Mouse (Mus musculus) heart, embryonic 10.5 days (tissue): ENCODE results near the gene Lypd3. TPM values are rescaled to one million over a fixed set of nuclear protein-coding genes. Genes with fewer than 3 reads are reported as not detected.
A peak's percentile ranks its signal among the peaks of the same experiment; 100 is the strongest.

Experiments
- DNase-seq: peaks from one replicate; pipeline ENCODE4 v3.0.0-alpha.2; 2017; ENCODE audit warnings: low spot score
- H3K27ac ChIP-seq: fragments of 300-500 bp; sonication (generic); 2 replicates; pipeline ENCODE4 v1.5.1; 2016; ENCODE audit warnings: mild to moderate bottlenecking
- H3K27me3 ChIP-seq: fragments of 300-500 bp; sonication (generic); 2 replicates; pipeline ENCODE4 v1.6.1; 2016; ENCODE audit warnings: mild to moderate bottlenecking; ENCODE audit not compliant: poor library complexity, insufficient read depth, severe bottlenecking
- H3K36me3 ChIP-seq: fragments of 300-500 bp; sonication (generic); 2 replicates; pipeline ENCODE4 v1.6.1; 2016; ENCODE audit warnings: mild to moderate bottlenecking, moderate library complexity
- H3K4me1 ChIP-seq: fragments of 300-500 bp; sonication (generic); 2 replicates; pipeline ENCODE4 v1.6.1; 2016; ENCODE audit warnings: mild to moderate bottlenecking
- H3K4me3 ChIP-seq: fragments of 300-500 bp; sonication (generic); 2 replicates; pipeline ENCODE4 v1.5.1; 2016; ENCODE audit warnings: mild to moderate bottlenecking, moderate library complexity
- H3K9me3 ChIP-seq: fragments of 300-500 bp; sonication (generic); 2 replicates; pipeline ENCODE4 v1.6.1; 2016; ENCODE audit warnings: mild to moderate bottlenecking, moderate library complexity
- WGBS: fragments of 180-500 bp; shearing (Covaris S2); methylation state at CpG from one replicate; pipeline ENCODE4 v1.1.7; 2016; 5-methylcytosine and 5-hydroxymethylcytosine counted together
- polyA plus RNA-seq: library from polyadenylated mRNA; unstranded; fragments of >200 nt; fragmentation: Nextera tagmentation; extraction: Ambion mirVana; gene quantifications from 2 replicates; pipeline ENCODE4 v1.2.1, GENCODE M21; 2016

Gene Lypd3
- polyA plus RNA-seq: 0.18 and 0.22 TPM in 2 replicates

DNA sequence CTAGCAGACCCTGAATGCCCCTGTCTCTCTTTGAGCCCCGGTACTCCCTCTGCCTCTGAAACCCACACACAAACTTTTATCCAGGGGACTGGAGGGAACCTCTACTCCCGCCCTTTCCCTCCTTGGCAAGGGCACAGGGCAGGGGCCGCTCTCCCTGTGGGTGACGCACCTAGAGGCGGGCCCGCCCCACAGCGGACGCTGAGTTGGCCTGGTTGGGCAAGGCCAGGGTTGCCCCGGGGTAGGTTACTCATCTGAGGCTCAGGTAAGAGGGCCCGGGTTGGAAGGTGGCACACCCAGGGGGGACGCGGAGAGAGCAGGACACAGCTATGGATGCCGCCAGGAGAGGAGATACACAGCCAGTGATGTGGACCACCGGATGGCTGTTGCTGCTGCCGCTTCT is at the start of gene Lypd3:
Lypd3 (plus strand) TSS at position 287 of the 400 bp plus-strand sequence.
- no peak for DNase-seq
- Histone ChIP-seq H3K9me3 (no peaks in the 10 kb centered on the region), H3K36me3 (no peaks in the 10 kb centered on the region), H3K4me3 (peak within 1 kb of the TSS; percentile 13), H3K27ac (no peak within 1 kb of the TSS), H3K4me1 (peaks cover 14% of the 10 kb centered on the region), H3K27me3 (peaks cover 71% of the 10 kb centered on the region)
- WGBS: 17% methylated on average over 15 of the region's 15 CpGs

DNA sequence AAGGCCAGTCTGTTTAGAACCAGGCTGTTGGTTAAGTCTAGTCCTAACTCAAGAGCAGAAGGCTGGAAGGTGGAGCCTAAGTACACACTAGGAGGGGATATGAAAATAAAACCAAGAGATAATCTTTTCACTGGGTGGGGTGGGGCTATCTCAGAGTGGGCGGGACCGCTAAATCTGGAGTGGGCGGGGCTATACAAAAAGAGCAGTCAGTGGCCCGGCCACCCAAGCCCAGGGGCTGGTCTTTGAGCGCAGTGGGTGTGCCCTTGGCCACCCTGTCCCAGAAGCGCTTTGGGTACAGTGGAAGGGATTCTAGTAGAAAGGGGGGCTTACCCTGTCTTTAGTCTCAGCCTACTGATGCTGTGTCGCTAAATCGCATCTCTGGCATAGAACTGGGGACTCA is 49.5 kb upstream of the Lypd3 start:
- peaks cover 49% of the 10 kb centered on the region for H3K27me3 ChIP-seq
- no peaks in the 10 kb centered on the region for H3K9me3 ChIP-seq
- no peak for DNase-seq
- WGBS: 8% methylated on average over 8 of the region's 8 CpGs
- peaks cover 10% of the 10 kb centered on the region for H3K4me1 ChIP-seq
- peak overlapping the region; percentile 60 for H3K4me3 ChIP-seq
- H3K27ac ChIP-seq: no peak overlapping the region
- no peaks in the 10 kb centered on the region for H3K36me3 ChIP-seq

DNA sequence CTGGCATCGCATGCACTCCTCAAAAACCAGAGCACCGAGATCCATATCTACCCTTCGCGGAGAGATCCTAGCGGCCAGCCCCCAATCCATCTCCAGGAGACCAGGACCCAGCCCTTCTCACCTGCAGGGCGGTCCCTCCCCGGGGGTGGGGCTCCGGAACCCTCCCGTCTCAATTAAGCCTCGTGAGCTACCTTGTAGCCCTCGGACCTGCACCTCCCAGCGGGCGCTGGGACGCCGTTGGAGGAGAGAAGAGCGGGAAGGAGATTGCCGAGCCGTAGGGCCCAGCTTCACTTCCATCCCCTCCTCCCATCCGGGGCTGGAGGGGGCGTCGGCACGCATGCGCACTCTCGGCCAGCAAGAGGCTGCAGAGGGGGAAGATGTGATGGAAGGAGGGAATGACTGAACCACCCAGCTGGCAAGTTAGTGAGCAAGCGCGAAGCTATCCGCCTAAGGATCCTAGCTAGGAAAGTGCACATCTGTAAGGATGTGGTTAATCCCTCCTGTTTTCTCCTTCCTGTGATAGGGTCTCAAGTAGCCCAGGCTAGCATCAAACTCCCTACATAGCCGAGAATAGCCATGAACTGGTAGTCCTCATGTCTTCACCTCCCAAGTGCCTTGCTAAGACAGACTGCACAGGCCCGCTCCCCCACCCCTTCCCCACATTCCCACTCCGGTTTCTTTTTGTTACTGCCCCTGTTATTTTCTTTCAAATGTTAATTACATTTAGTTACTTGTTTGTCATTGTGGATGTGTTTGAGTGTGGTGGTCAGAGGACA is 48.8 kb upstream of the Lypd3 start, which contains the start of the genes Ethe1 and Zfp575:
Ethe1 (plus strand) TSS at position 214 of the 776 bp plus-strand sequence.
Zfp575 (minus strand) TSS at position 312 of the 776 bp plus-strand sequence.
- Histone ChIP-seq H3K36me3 (no peaks in the 10 kb centered on the region), H3K27ac (peak within 1 kb of the TSS; percentile 72; the same call in 1 of the 2 replicates), H3K27me3 (peaks cover 49% of the 10 kb centered on the region), H3K9me3 (no peaks in the 10 kb centered on the region), H3K4me1 (peaks cover 10% of the 10 kb centered on the region), H3K4me3 (peak within 1 kb of the TSS; percentile 60)
- DNase-seq: peak; percentile 85
- WGBS: 8% methylated on average over 30 of the region's 30 CpGs

DNA sequence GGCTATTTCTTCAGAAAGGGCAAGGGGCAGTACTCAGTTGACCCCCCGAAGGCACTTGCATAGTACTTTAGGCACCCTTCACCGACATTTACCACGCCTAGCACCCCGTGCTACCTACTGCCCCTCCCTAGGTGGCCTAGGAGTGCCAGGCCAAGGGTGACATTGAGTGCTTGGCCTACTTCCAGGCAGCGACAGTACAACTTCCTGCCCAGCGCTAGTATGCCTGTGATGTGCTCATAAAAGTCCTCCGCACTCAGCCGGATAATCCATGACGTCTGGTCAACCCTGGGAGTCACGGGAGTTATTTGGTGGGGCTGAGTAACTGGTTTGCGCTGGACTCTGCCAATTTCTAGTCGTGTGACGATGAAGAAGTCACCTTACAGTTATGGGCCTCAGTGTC is 48.0 kb upstream of the Lypd3 start:
- no peaks in the 10 kb centered on the region for H3K9me3 ChIP-seq
- H3K4me1 ChIP-seq: peaks cover 10% of the 10 kb centered on the region
- H3K27ac ChIP-seq: no peak overlapping the region
- no peak for DNase-seq
- H3K4me3 ChIP-seq: no peak overlapping the region
- no peaks in the 10 kb centered on the region for H3K36me3 ChIP-seq
- WGBS: 81% methylated on average over 13 of the region's 13 CpGs
- peaks cover 49% of the 10 kb centered on the region for H3K27me3 ChIP-seq

DNA sequence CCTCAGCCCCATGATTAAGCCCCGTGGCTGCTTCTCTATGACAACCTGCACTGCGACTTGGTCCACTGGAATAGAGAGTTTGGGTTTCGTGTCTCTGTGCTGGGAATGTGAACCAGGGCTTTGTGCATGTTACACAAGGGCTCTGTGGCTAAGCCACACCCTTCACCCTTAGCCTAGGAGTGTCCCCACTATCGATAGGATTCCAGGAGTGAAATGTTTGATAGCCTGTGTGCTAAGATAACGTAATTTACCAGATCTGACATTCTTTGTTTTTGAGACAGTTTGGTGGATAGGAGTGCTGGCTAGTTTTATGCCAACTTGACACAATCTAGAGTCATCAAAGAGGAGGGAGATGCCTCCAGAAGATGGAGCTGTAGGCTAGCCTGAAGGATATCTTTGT is 44.6 kb upstream of the Lypd3 start:
- Histone ChIP-seq H3K27me3 (peaks cover 42% of the 10 kb centered on the region), H3K4me1 (peaks cover 22% of the 10 kb centered on the region), H3K4me3 (no peak overlapping the region), H3K36me3 (no peaks in the 10 kb centered on the region), H3K9me3 (no peaks in the 10 kb centered on the region), H3K27ac (no peak overlapping the region)
- DNase-seq: no peak
- WGBS: 59% methylated on average over 5 of the region's 5 CpGs

DNA sequence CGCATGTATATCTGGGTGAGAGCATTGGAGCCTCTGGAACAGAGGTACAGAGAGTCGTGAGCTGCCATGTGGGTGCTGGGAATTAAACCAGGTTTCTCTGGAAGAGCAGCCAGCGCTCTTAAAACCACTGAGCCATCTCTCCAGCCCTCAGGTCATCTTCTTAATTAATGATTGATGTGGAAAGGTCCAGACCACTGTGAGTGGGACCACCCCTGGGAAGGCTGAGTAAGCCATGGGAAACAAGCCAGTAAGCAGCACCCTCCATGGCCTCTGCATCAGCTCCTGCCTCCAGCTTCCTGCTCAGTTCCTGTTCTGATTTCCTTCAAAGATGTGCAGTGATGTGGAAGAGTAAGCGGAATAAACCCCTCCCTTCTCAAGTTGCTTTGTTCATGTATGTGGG is 44.2 kb upstream of the Lypd3 start:
- Histone ChIP-seq H3K36me3 (no peaks in the 10 kb centered on the region), H3K27me3 (peaks cover 38% of the 10 kb centered on the region), H3K27ac (no peak overlapping the region), H3K4me1 (peaks cover 18% of the 10 kb centered on the region), H3K9me3 (no peaks in the 10 kb centered on the region), H3K4me3 (no peak overlapping the region)
- 67% methylated on average over 4 of the region's 4 CpGs for WGBS
- DNase-seq: no peak

DNA sequence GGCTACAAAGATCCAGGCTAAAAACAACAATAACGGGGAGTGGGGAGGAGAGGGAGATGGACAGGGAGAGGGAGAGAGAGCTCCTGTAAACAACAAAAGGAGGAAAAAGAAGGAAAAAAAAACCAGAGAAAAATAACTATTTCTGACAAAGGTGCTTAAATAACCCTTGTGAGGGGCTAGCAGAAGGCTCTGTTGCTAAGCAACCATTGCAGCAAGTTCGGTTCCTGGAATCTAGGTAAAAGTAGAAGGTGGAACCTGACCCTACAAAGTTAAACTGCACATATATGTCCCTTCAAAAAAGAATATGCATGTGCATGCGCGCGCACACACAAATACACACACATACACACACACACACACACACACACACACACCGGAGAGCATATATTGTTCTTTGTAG is 43.6 kb upstream of the Lypd3 start:
- DNase-seq: no peak
- Histone ChIP-seq H3K27ac (no peak overlapping the region), H3K4me3 (no peak overlapping the region), H3K36me3 (no peaks in the 10 kb centered on the region), H3K4me1 (peaks cover 12% of the 10 kb centered on the region), H3K27me3 (peaks cover 32% of the 10 kb centered on the region), H3K9me3 (no peaks in the 10 kb centered on the region)
- 82% methylated on average over 6 of the region's 6 CpGs for WGBS

DNA sequence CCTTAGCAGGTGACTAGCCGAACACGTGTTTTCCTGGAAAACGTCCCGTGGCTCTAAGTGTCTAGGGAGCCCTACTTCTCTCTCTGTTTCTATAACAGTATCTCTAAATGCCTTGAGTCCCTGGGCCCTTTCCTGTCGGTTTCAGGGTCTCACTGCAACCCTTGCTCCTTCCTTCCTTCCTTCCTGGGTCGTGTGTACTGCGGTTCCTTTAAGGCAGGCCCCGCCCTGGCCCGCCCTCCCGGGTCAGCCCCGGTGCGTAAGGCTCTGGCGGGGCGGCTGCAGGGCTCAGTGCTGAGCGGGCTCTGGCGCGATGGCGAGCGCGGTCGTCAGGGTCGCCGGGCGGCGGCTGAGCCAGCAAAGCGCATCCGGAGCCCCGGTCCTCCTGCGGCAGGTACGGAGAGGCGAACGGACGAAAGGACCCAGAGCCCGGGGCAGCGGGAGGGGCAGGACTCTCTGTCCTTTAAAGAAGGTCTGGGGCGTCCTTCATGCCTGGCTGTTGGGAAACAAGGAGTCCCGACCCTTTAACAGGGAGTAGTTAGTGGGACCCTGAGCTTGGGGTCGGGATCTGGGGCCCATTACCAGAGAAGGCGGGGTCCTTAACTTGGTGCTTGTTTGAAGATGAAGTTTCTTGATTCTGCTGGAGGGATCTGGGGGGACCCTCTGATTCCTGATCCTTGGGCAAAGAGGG is 42.6 kb upstream of the Lypd3 start:
- peak overlapping the region; percentile 85 for H3K27ac ChIP-seq
- DNase-seq: peak; percentile 89
- H3K4me3 ChIP-seq: peak overlapping the region; percentile 71
- peaks cover 11% of the 10 kb centered on the region for H3K4me1 ChIP-seq
- WGBS: 2% methylated on average over 38 of the region's 39 CpGs
- H3K36me3 ChIP-seq: no peaks in the 10 kb centered on the region
- no peaks in the 10 kb centered on the region for H3K9me3 ChIP-seq
- peaks cover 26% of the 10 kb centered on the region for H3K27me3 ChIP-seq

DNA sequence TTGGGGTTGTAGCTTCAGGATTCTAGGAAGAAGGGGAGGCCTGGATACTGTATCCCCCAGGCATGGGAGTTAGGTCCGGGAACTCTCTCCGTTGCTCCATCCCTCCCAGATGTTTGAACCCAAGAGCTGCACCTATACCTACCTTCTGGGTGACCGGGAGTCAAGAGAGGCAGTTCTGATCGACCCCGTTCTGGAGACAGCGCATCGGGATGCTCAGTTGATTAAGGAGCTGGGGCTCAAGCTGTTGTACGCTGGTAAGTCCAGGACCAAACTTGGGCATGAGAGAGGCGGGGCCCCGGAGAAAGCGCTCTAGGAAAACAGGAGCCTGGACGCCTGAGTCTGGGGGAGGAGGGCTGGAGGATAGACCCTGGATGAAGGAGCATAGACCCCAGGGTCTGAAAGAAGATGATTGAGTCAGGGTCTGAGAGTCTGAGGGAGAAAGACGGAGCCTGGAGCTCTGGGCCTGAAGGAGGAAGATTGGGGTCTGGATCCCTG is 42.0 kb upstream of the Lypd3 start:
- Histone ChIP-seq H3K36me3 (no peaks in the 10 kb centered on the region), H3K4me1 (peaks cover 11% of the 10 kb centered on the region), H3K27ac (peak overlapping the region; percentile 85; the same call in 1 of the 2 replicates), H3K27me3 (peaks cover 26% of the 10 kb centered on the region), H3K9me3 (no peaks in the 10 kb centered on the region), H3K4me3 (peak overlapping the region; percentile 71)
- DNase-seq: no peak
- 1% methylated on average over 13 of the region's 13 CpGs for WGBS

DNA sequence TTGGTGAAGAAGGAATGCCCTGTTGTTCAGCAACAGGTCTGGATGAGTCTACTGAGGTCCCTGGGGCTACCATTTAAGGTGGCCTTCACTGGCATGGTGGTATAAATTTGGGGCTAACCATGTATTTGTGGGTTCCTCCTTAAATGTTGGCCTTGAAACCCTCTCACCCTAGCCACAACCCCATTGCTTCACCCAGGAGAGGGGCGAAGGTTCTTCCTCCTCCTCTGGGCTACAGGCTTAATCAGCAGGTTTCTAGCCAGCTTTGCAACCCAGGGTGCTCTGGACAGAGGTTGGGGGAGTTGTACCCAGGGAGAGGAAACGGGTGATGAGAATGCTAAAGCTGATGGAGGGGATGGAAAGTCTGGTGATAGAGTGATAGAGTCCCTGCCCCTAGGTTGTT is 40.9 kb upstream of the Lypd3 start:
- H3K27ac ChIP-seq: no peak overlapping the region
- H3K36me3 ChIP-seq: no peaks in the 10 kb centered on the region
- DNase-seq: no peak
- H3K4me1 ChIP-seq: peaks cover 11% of the 10 kb centered on the region
- no peak overlapping the region for H3K4me3 ChIP-seq
- peaks cover 26% of the 10 kb centered on the region for H3K27me3 ChIP-seq
- 61% methylated on average over 2 of the region's 2 CpGs for WGBS
- no peaks in the 10 kb centered on the region for H3K9me3 ChIP-seq

DNA sequence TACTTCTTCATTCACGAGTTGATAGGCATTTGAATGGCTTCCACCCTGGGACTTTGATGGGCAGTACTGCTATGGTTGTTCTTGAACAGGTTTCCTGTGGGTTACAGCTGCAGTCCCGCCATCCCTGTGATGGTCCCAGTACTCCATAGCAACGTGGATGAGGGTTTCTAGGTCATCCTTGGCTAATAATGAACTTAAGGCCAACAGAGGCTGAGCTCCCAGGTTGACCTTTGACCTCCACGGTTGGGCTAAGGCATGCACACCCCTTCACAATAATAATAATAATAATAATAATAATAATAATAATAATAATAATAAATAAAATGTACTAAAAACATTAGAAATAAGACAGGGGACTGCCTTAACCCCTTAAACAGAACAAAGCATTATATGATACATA is 38.2 kb upstream of the Lypd3 start:
- DNase-seq: no peak

DNA sequence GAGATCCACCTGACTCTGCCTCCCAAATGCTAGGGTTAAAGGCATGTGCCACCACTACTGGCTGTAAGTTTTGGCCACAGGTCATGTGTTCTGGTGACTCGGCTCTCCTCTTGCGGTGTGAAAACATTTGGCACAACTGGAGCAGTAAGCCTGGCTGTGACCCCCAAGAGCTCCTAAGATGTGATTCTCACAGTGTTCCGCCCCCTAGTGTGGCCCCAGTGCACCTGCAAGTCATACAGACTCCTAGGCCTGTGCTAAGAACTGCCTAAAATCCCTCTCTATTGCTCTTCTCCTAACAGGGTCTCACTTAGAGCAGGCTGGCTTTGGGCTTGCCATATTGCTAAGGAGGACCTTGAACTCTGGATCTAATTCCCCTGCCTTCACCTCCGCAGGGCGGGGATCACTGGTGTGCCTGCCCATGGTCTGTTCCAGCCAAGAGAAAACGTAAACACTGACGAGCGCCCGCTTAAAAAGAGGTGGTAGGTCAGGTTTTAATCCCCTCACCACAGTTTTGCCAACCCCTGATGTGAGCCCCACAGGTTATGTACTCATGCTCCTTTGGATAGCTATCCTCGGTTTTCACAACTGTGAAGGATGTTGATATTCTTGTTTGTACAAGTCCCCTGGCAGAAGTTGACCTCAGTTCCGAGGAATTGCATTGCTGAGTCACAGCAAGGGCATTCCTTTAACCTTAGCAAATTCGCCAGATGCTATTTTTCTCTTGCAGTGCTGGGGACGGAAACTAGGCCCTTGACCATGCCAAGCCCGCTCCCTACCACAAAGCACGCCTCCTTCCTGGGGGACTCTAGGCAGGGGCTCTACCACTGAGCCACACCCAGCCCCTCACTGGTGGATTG is 36.9 kb upstream of the Lypd3 start:
- Histone ChIP-seq H3K27me3 (peaks cover 17% of the 10 kb centered on the region), H3K27ac (no peak overlapping the region), H3K9me3 (no peaks in the 10 kb centered on the region), H3K4me1 (peaks cover 6% of the 10 kb centered on the region), H3K36me3 (0 out of 2 replicates have a peak, but pooled peaks cover 2% of the 10 kb centered on the region), H3K4me3 (no peak overlapping the region)
- WGBS: 58% methylated on average over 15 of the region's 15 CpGs
- DNase-seq: no peak

More for the DNA sequence above, 38.2 kb upstream of the Lypd3 start:
- Histone ChIP-seq H3K4me3 (no peak overlapping the region), H3K4me1 (peaks cover 11% of the 10 kb centered on the region), H3K27ac (no peak overlapping the region), H3K9me3 (no peaks in the 10 kb centered on the region), H3K27me3 (peaks cover 21% of the 10 kb centered on the region), H3K36me3 (no peaks in the 10 kb centered on the region)
- WGBS: 67% methylated on average over 4 of the region's 4 CpGs
